Mouse (Mus musculus): Measurements from ENCODE around the gene Vmn2r120. TPM values are rescaled to one million over a fixed set of nuclear protein-coding genes. Genes with fewer than 3 reads are reported as not detected.

The Vmn2r120 gene
- polyA plus RNA-seq (2015; fragmentation: Nextera tagmentation; extraction: Ambion mirVana): not detected in 2 replicates

DNA sequence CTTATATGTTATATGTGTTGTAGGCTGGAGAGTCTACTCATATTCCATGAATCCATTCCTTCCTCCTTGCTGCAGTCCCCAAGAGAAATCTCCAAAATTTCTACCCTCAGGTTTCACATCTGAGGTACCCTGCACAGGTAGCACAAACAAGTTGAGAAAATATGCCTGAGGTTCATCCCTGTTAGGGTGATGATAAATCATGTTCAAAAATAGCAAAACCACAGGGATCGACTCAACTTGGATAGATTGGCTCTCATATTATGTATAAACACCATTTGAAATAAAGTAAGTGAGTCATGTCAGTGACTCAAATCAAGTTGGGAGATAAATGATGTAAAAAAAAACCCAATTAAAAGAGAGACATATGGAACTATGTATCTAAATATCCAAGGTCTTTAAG lies at the start of gene Vmn2r120:
Gene Vmn2r120 (minus strand): TSS at position 101 of the 400 bp plus-strand sequence.

Other genes starting within 250 kb of the Vmn2r120 start
- gene Adgre1, start 186.8 kb downstream of the Vmn2r120 start, polyA plus RNA-seq (2015; fragmentation: Nextera tagmentation; extraction: Ambion mirVana): 9.6 and 15.4 TPM in 2 replicates
- not detected in 2 replicates for gene Gm21834, start 196.7 kb upstream of the Vmn2r120 start, polyA plus RNA-seq (2015; fragmentation: Nextera tagmentation; extraction: Ambion mirVana)
- gene Cntnap5c, start 224.1 kb upstream of the Vmn2r120 start, polyA plus RNA-seq (2015; fragmentation: Nextera tagmentation; extraction: Ambion mirVana): not detected in 2 replicates

Measured in spleen, postnatal 0 days (tissue).